In the genomic region with DNA sequence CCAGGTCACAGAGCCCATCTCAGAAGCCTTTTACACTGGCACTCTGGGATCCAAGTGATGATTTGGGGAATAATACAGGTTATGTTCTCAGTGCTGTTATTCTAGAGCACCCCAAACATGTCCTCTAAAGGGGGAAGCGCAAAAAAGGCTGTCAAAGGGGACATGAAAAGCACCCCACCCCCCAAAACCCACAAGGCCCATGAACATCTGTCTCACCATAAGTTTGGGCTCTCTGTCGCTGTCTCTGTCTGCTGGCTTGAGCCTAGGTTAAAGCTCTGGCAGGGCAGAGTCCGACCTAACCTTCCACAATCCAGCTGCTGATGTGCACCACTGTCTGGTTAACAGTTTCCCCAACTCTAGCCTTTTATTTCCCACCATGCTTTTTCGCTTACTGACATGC, we compare ENCODE assay signal across 13 mouse cellular contexts.
"Had no signal": no experiment of that assay in that cellular context is flagged by ENCODE, and none has a peak within 500 bp of the region (broad histone marks: within the 10 kb centered on the region; RNA-seq: fewer than 3 reads in every experiment).

No protein-coding gene starts in this region.

- H3K9ac ChIP-seq: liver, embryonic 15.5 days; neural tube, embryonic 12.5 days had no signal

- H3K27ac ChIP-seq: left cerebral cortex, adult 2 months; limb, embryonic 10.5 days; liver, embryonic 15.5 days; neural tube, embryonic 12.5 days had no signal

- H3K27me3 ChIP-seq: liver, embryonic 15.5 days had no signal

- H3K36me3 ChIP-seq: limb, embryonic 10.5 days; liver, embryonic 15.5 days; neural tube, embryonic 12.5 days had no signal

- DNase-seq: kidney, adult 8-10 months; kidney, postnatal 25 days; lung, adult 2 months; lung, postnatal 36 days; right cerebral cortex, adult 18-20 months; right cerebral cortex, postnatal 25 days had no signal

- H3K4me1 ChIP-seq: liver, embryonic 15.5 days had no signal

- H3K4me3 ChIP-seq: left cerebral cortex, adult 2 months; limb, embryonic 10.5 days; liver, embryonic 15.5 days; neural tube, embryonic 12.5 days had no signal

- H3K4me2 ChIP-seq: liver, embryonic 11.5 days; liver, embryonic 15.5 days; neural tube, embryonic 12.5 days had no signal

- ATAC-seq: intestine, postnatal 0 days; lung, postnatal 0 days had no signal

- H3K9me3 ChIP-seq: limb, embryonic 10.5 days; liver, embryonic 15.5 days; neural tube, embryonic 12.5 days had no signal
